Mouse (Mus musculus): ENCODE results near the gene 1700049E17Rik2. TPM values are rescaled to one million over a fixed set of nuclear protein-coding genes. Genes with fewer than 3 reads are reported as not detected.

The 1700049E17Rik2 gene
- not detected for polyA plus RNA-seq (2014; fragmentation: Illumina TruSeq; extraction: RNeasy Lipid Tissue Mini Kit (QIAGEN cat#74804); ENCODE audit: low read depth, low replicate concordance)

DNA sequence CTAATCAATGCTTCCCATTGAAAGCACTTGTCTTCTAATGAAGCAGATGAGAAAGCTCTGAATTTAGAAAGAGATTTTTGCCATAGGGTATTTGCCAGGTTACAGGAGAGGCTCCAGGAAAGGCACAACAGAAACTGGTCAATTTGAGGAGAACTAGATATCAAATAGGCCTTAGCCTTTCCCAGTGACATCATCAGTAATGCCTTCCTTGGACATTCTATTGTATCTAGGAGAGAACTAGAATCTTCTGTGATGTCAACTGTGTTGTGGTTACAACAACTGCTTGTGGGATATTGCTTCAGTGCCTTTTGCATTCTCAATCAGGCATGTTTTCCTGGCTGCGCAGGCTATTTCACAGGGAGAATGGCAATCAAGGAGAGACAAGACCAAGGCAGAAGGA lies at the start of gene 1700049E17Rik2:
Gene 1700049E17Rik2 (plus strand): TSS at position 301 of the 400 bp plus-strand sequence.

GRCm38 (mm10) chr14:41555483-41555882 lies 17.5 kb upstream of the 1700049E17Rik2 start, which contains the start of gene Gm7970:
Gene Gm7970 (minus strand): TSS chr14:41555583.

GRCm38 (mm10) chr14:41624512-41624911 lies 51.5 kb downstream of the 1700049E17Rik2 start, which contains the start of gene Gm3072:
Gene Gm3072 (minus strand): TSS chr14:41624612.

Other genes starting within 250 kb of the 1700049E17Rik2 start
- not detected for gene Gm5798, start 224.6 kb upstream of the 1700049E17Rik2 start, polyA plus RNA-seq (2014; fragmentation: Illumina TruSeq; extraction: RNeasy Lipid Tissue Mini Kit (QIAGEN cat#74804); ENCODE audit: low read depth, low replicate concordance)
- gene Gm7945, start 186.8 kb upstream of the 1700049E17Rik2 start, polyA plus RNA-seq (2014; fragmentation: Illumina TruSeq; extraction: RNeasy Lipid Tissue Mini Kit (QIAGEN cat#74804); ENCODE audit: low read depth, low replicate concordance): not detected
- not detected for gene Gm6482, start 164.9 kb upstream of the 1700049E17Rik2 start, polyA plus RNA-seq (2014; fragmentation: Illumina TruSeq; extraction: RNeasy Lipid Tissue Mini Kit (QIAGEN cat#74804); ENCODE audit: low read depth, low replicate concordance)
- gene Gm7954, start 119.7 kb upstream of the 1700049E17Rik2 start, polyA plus RNA-seq (2014; fragmentation: Illumina TruSeq; extraction: RNeasy Lipid Tissue Mini Kit (QIAGEN cat#74804); ENCODE audit: low read depth, low replicate concordance): not detected
- not detected for gene Gm3486, start 83.7 kb upstream of the 1700049E17Rik2 start, polyA plus RNA-seq (2014; fragmentation: Illumina TruSeq; extraction: RNeasy Lipid Tissue Mini Kit (QIAGEN cat#74804); ENCODE audit: low read depth, low replicate concordance)
- not detected for gene Gm7970, start 17.6 kb upstream of the 1700049E17Rik2 start, polyA plus RNA-seq (2014; fragmentation: Illumina TruSeq; extraction: RNeasy Lipid Tissue Mini Kit (QIAGEN cat#74804); ENCODE audit: low read depth, low replicate concordance)
- not detected for gene Gm3072, start 51.4 kb downstream of the 1700049E17Rik2 start, polyA plus RNA-seq (2014; fragmentation: Illumina TruSeq; extraction: RNeasy Lipid Tissue Mini Kit (QIAGEN cat#74804); ENCODE audit: low read depth, low replicate concordance)
- not detected for gene Gm3676, start 73.3 kb downstream of the 1700049E17Rik2 start, polyA plus RNA-seq (2014; fragmentation: Illumina TruSeq; extraction: RNeasy Lipid Tissue Mini Kit (QIAGEN cat#74804); ENCODE audit: low read depth, low replicate concordance)
- not detected for gene Gm8068, start 128.7 kb downstream of the 1700049E17Rik2 start, polyA plus RNA-seq (2014; fragmentation: Illumina TruSeq; extraction: RNeasy Lipid Tissue Mini Kit (QIAGEN cat#74804); ENCODE audit: low read depth, low replicate concordance)
- gene Gm7929, start 177.4 kb downstream of the 1700049E17Rik2 start, polyA plus RNA-seq (2014; fragmentation: Illumina TruSeq; extraction: RNeasy Lipid Tissue Mini Kit (QIAGEN cat#74804); ENCODE audit: low read depth, low replicate concordance): not detected
- gene Gm47189, start 199.2 kb downstream of the 1700049E17Rik2 start, polyA plus RNA-seq (2014; fragmentation: Illumina TruSeq; extraction: RNeasy Lipid Tissue Mini Kit (QIAGEN cat#74804); ENCODE audit: low read depth, low replicate concordance): not detected